Mouse (Mus musculus): ENCODE results near the gene B4galnt2.

DNA sequence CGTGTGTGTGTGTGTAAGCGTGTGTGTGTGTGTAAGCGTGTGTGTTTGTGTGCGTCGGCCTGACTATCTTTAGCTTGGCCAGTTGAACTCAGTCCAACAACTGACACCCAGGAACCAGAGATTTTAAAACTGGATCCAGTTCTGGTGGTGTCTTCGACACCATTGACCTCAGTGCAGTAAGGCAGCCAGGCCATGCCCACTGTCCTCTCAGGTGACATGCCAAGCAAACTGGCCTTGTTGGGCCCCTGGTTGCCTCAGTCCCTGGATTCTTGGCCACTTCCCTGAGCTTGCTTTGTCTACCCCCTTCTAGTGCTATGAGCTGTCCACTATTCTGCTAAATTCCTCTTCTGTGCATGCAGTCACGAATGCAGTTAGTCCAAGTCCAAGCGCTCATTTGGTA lies 53.3 kb downstream of the B4galnt2 start:
- TF ChIP-seq CTCF (IDR thresholded peaks at IDR 0.05; ENCODE audit: borderline replicate concordance, insufficient read depth, low read length) (no peak), POLR2A (IDR thresholded peaks at IDR 0.05; ENCODE audit: low read depth, low read length) (no peak)

Data from embryonic fibroblast, embryonic 13.5 days (primary cell).